Mouse (Mus musculus) thymus, postnatal 4 days (tissue): ENCODE measurements around the gene Clec16a.

Experiments
- DNase-seq: peaks from one replicate; pipeline ENCODE4 v3.0.0; 2021

The Clec16a gene

GRCm38 (mm10) chr16:10770531-10771325, 225.6 kb downstream of the Clec16a start:
- DNase-seq = peak; percentile 66

- DNase-seq = peak; percentile 73
Measured at GRCm38 (mm10) chr16:10771769-10772510, 226.8 kb downstream of the Clec16a start.

GRCm38 (mm10) chr16:10773543-10773942, 228.4 kb downstream of the Clec16a start:
- DNase-seq = no peak

GRCm38 (mm10) chr16:10774726-10775125, 229.6 kb downstream of the Clec16a start:
- no peak for DNase-seq

- DNase-seq = peak; percentile 11
Measured at GRCm38 (mm10) chr16:10776322-10776721, 231.2 kb downstream of the Clec16a start.

- no peak for DNase-seq
Measured at GRCm38 (mm10) chr16:10777579-10778160, 232.5 kb downstream of the Clec16a start.

- peak; percentile 62 for DNase-seq
Measured at GRCm38 (mm10) chr16:10780631-10781120, 235.5 kb downstream of the Clec16a start.

GRCm38 (mm10) chr16:10781862-10782371, 236.8 kb downstream of the Clec16a start:
- peak; percentile 70 for DNase-seq

GRCm38 (mm10) chr16:10782377-10783151, 237.4 kb downstream of the Clec16a start:
- DNase-seq = peak; percentile 60

GRCm38 (mm10) chr16:10783152-10783434, 238.0 kb downstream of the Clec16a start:
- DNase-seq = peak; percentile 52

GRCm38 (mm10) chr16:10783451-10783850, 238.3 kb downstream of the Clec16a start:
- DNase-seq = no peak

- DNase-seq = peak; percentile 80
Measured at GRCm38 (mm10) chr16:10783883-10784792, 239.0 kb downstream of the Clec16a start.

GRCm38 (mm10) chr16:10784793-10785370, 239.7 kb downstream of the Clec16a start:
- peak; percentile 99 for DNase-seq

- DNase-seq = peak; percentile 97
Measured at GRCm38 (mm10) chr16:10785371-10786231, 240.5 kb downstream of the Clec16a start, which contains the start of gene Socs1. Socs1 (minus strand) TSS chr16:10785536.

GRCm38 (mm10) chr16:10786288-10786687, 241.1 kb downstream of the Clec16a start:
- DNase-seq = peak; percentile 88

- no peak for DNase-seq
Measured at GRCm38 (mm10) chr16:10786782-10787547, 241.8 kb downstream of the Clec16a start.

GRCm38 (mm10) chr16:10787548-10788058, 242.5 kb downstream of the Clec16a start:
- DNase-seq = no peak

GRCm38 (mm10) chr16:10788271-10788670, 243.1 kb downstream of the Clec16a start, which contains the start of gene Tnp2:
Tnp2 (minus strand) TSS chr16:10788660.
- peak; percentile 68 for DNase-seq

- DNase-seq = no peak
Measured at GRCm38 (mm10) chr16:10788866-10789265, 243.7 kb downstream of the Clec16a start.
